Mouse (Mus musculus) brain, embryonic 14.5 days (tissue): ENCODE data around the gene Kmt2a. TPM values are rescaled to one million over a fixed set of nuclear protein-coding genes. Genes with fewer than 3 reads are reported as not detected.
"Not testable (repeated sequence)": the region's sequence is repeated elsewhere in the genome, so short reads cannot be mapped to it uniquely, and the experiment has no call there.

Experiments used
- DNase-seq: peaks from one replicate; pipeline ENCODE4 v3.0.0-alpha.2; 2011; ENCODE audit warnings: low read depth
- CTCF ChIP-seq: fragments of 200-500 bp; IDR thresholded peaks from 2 replicates; pipeline ENCODE4 v1.5.1; 2012; ENCODE audit warnings: inconsistent platforms, mild to moderate bottlenecking, moderate library complexity, borderline replicate concordance; ENCODE audit not compliant: insufficient read depth, insufficient read length; ENCODE audit errors: extremely low read depth
- POLR2A ChIP-seq: fragments of 200-500 bp; IDR thresholded peaks from 2 replicates; pipeline ENCODE4 v1.6.1; 2012; ENCODE audit warnings: mild to moderate bottlenecking, inconsistent platforms, borderline replicate concordance; ENCODE audit not compliant: poor library complexity, insufficient read depth, insufficient read length, severe bottlenecking; ENCODE audit errors: extremely low read depth
- polyA plus RNA-seq: library from polyadenylated mRNA; depleted of rRNA; stranded (reverse); fragments of >200 nt; gene quantifications from 2 replicates; pipeline ENCODE4 v1.2.3, GENCODE M21; 2012

Kmt2a gene
- polyA plus RNA-seq, 1 experiment: 41.4 TPM

DNA sequence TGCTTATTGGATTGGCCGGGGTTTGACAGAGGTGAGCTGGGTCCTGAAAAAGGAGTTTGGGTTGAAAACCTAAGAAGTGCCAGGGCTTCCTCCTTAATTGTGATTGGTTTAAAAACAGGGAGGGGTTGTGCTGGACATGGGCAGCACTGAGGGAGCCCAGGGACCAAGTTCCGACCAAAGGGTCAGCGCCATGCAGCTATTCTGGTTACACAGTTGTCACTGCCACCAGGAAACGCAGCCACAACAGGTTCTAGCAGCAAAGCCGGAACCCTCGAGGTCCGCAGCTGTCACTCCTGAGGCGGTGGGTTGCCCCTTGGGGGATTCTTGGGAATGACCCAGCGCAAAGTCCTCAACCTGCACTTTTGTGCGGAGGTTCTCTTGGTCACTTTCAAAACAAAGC is 76.4 kb downstream of the Kmt2a start:
- TF ChIP-seq POLR2A: no peak
- no peak for TF ChIP-seq CTCF
- DNase-seq: no peak

GRCm38 (mm10) chr9:44802808-44803450 is 78.2 kb downstream of the Kmt2a start, which contains the start of gene Ttc36:
Ttc36 (minus strand) TSS chr9:44803072.
- TF ChIP-seq CTCF: no peak
- no peak for TF ChIP-seq POLR2A
- DNase-seq: no peak

GRCm38 (mm10) chr9:44801669-44802068 is 79.4 kb downstream of the Kmt2a start:
- no peak for DNase-seq
- TF ChIP-seq POLR2A: no peak
- TF ChIP-seq CTCF: no peak

DNA sequence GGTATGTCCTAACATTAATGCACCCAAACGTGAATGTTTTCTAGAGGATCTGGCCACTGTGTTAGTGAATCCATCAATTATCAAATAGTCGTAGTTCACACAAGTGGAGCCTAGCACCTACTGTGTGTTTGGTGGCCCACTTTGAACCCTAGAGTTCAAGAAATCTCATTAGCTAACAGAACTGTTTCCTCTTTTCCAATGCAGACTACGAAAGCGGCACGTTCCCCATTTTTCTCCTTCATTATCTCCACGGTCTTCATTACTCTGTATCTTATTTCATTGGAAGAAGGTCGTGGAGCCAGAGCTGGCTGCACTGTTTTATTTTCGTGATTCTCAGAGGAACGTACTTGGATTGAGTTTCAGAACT is 81.2 kb downstream of the Kmt2a start:
- DNase-seq: no peak
- no peak for TF ChIP-seq POLR2A
- TF ChIP-seq CTCF: no peak

- peak; percentile 94 for DNase-seq
- TF ChIP-seq POLR2A: 0 out of 2 replicates have a peak, but pooled peaks have one; percentile 15
- TF ChIP-seq CTCF: no peak
Observed at GRCm38 (mm10) chr9:44799102-44799957, 81.8 kb downstream of the Kmt2a start, which contains the start of gene Tmem25. Tmem25 (minus strand) TSS chr9:44799307.

GRCm38 (mm10) chr9:44798298-44798697 is 82.8 kb downstream of the Kmt2a start:
- no peak for DNase-seq
- TF ChIP-seq POLR2A (no peak), CTCF (no peak)

DNA sequence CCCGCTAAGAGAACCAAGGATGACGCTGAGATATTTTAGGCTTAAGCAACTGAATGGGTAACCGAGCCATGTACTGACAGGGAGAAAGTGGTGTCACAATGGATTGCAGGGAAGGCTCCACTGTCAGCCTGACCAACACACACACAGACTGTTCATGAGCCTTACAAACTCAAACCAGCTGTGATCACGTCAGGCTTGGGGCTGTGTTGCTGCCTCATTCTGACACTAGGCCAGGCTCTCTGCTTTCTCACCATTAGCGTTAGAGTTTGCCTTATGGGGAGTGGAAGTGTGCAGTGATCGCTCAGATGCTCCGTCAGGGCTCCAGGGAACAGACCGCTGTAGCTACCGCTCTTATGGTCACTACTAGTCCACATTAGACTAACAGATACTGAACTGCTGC is 88.3 kb downstream of the Kmt2a start:
- no peak for DNase-seq
- TF ChIP-seq POLR2A (no peak), CTCF (no peak)

GRCm38 (mm10) chr9:44772750-44773651 is 108.1 kb downstream of the Kmt2a start:
- peak; percentile 85 for TF ChIP-seq CTCF
- peak; percentile 63; the same call in 1 of the 2 replicates for TF ChIP-seq POLR2A

DNA sequence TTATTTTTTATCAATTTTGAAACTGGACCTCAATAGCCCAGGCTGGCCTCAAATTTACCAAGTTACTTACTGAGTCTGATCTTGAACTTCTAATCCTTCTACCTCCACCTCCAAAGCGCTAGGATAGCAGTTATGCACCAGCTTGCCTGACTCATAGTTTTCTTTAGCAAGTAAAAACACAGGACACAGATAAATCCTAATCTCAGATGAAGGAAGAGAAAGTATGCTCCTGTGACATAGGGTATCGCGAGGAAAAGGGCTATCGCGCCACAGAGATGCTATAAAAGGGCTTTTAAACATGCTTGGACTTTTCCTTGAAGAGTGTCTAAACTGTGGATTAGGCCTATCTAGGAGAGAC is 108.7 kb downstream of the Kmt2a start:
- TF ChIP-seq CTCF (no peak), POLR2A (no peak)
- no peak for DNase-seq

More at GRCm38 (mm10) chr9:44772750-44773651, 108.1 kb downstream of the Kmt2a start:
- DNase-seq: peak; percentile 99

DNA sequence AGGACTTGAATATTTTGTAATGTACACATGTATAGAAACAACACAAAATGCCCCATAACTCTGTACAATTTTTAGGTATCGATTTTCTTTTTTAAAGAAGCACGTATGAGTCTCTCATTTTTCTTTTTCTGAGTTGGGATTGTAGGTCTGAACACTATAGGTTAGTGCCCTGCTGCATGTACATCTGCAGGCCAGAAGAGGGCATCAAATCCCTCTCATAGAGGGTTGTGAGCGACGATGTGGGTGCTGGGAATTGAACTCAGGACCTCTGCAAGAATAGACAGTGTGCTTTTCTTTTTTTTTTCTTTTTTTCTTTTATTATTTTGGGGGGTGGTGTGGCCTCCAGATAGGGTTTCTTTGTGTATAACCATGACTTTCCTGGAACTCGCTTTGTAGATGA is 109.7 kb downstream of the Kmt2a start:
- no peak for DNase-seq
- TF ChIP-seq CTCF: no peak
- TF ChIP-seq POLR2A: no peak

DNA sequence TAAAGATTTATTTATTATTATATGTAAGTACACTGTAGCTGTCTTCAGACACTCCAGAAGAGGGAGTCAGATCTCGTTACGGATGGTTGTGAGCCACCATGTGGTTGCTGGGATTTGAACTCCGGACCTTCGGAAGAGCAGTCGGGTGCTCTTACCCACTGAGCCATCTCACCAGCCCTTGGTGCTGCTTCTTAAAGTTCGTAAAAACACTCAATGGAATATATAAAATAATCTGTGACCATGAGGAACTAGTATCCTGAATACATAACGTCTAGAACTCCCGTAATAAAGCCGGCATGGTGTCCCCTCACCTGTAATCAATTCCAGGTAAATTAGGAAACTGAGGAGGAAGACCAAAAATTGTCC is 113.1 kb downstream of the Kmt2a start:
- DNase-seq: not testable (repeated sequence)
